Mouse (Mus musculus) embryonic fibroblast, embryonic 13.5 days (primary cell): ENCODE measurements around the gene Rhox3c. TPM values are rescaled to one million over a fixed set of nuclear protein-coding genes. Genes with fewer than 3 reads are reported as not detected.
"Not testable (repeated sequence)": the region's sequence is repeated elsewhere in the genome, so short reads cannot be mapped to it uniquely, and the experiment has no call there.

Experiments
- H3K27ac ChIP-seq: 2 replicates; pipeline ENCODE4 v1.5.1; 2012; ENCODE audit warnings: low read length, control low read depth, inconsistent platforms; ENCODE audit not compliant: insufficient read depth
- H3K4me1 ChIP-seq: 2 replicates; pipeline ENCODE4 v1.6.1; 2011; ENCODE audit warnings: low read length; ENCODE audit not compliant: control insufficient read depth, insufficient read depth
- H3K4me3 ChIP-seq: 2 replicates; pipeline ENCODE4 v1.5.1; 2011; ENCODE audit warnings: mild to moderate bottlenecking, control low read depth, low read length; ENCODE audit not compliant: insufficient read depth
- polyA plus RNA-seq: library from polyadenylated mRNA; stranded (reverse); fragments of >200 nt; gene quantifications from 2 replicates; pipeline ENCODE4 v1.2.4, GENCODE M21; 2011; ENCODE audit warnings: low read depth; ENCODE audit not compliant: missing spikeins, insufficient read length

The Rhox3c gene
- not detected in 2 replicates for polyA plus RNA-seq

DNA sequence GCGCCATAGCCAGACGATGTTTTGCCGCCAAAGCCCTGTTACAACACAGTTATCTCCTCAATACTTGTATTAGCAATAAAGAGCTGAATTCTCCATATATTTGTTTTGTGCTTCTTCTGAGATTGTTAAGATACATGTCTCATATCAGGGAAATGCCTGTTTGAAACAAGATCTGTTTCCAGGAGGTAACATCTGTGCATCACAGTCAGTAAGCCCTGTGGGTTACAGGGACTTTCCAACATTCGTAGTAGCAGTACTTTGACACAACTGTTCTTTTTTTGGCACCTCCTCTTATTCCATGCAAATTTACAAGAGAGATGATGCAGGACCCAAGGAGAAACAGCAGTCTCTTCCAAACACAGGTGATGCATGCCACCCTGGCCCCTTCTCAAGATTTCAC, at the start of gene Rhox3c:
Gene Rhox3c (plus strand): TSS at position 301 of the 400 bp plus-strand sequence.
- H3K4me1 ChIP-seq, H3K27ac ChIP-seq, H3K4me3 ChIP-seq: not testable (repeated sequence)

GRCm38 (mm10) chrX:37411767-37412166, 46.6 kb upstream of the Rhox3c start, which contains the start of gene Rhox2b:
Gene Rhox2b (plus strand): TSS chrX:37412067.
- H3K27ac ChIP-seq, H3K4me1 ChIP-seq: not testable (repeated sequence)

DNA sequence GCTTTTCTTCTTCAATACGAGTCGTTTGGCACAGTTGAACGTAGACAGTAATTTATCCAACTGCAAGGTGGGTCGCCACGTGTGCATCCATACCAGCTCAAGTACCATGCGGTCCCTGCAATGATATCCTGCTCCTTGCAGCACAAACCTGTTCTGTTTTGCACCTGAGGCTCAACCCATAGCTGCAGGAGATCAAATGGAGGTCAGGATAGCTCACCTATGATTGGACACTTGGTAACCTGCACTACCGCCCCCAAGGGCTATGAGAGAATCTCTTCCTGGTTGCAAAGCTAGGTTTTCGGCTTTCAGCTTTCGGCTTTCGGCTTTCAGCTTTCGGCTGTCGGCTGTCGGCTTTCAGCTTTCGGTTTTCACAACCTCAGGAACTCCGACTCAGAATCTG, 26.2 kb upstream of the Rhox3c start, which contains the start of gene Rhox4b:
Gene Rhox4b (plus strand): TSS at position 301 of the 400 bp plus-strand sequence.
- not testable (repeated sequence) for H3K4me3 ChIP-seq, H3K27ac ChIP-seq, H3K4me1 ChIP-seq

More at GRCm38 (mm10) chrX:37411767-37412166, 46.6 kb upstream of the Rhox3c start, which contains the start of gene Rhox2b:
- not testable (repeated sequence) for H3K4me3 ChIP-seq

- H3K27ac ChIP-seq, H3K4me3 ChIP-seq, H3K4me1 ChIP-seq: not testable (repeated sequence)
Observed at GRCm38 (mm10) chrX:37453380-37453779, 5.0 kb upstream of the Rhox3c start, which contains the start of gene Rhox2c. Gene Rhox2c (plus strand): TSS chrX:37453680.

- not testable (repeated sequence) for H3K4me1 ChIP-seq, H3K4me3 ChIP-seq, H3K27ac ChIP-seq
Observed at GRCm38 (mm10) chrX:37480037-37480436, 21.7 kb downstream of the Rhox3c start, which contains the start of gene Rhox4c. Gene Rhox4c (plus strand): TSS chrX:37480337.

- not testable (repeated sequence) for H3K4me3 ChIP-seq, H3K4me1 ChIP-seq, H3K27ac ChIP-seq
Observed at GRCm38 (mm10) chrX:37514059-37514458, 55.7 kb downstream of the Rhox3c start, which contains the start of gene Rhox4d. Gene Rhox4d (plus strand): TSS chrX:37514359.

Other genes starting within 250 kb of the Rhox3c start
- not detected in 2 replicates for gene Gm9, start 247.5 kb upstream of the Rhox3c start, polyA plus RNA-seq
- gene Rhox1, start 236.3 kb upstream of the Rhox3c start, polyA plus RNA-seq, result not detected in 2 replicates
- not detected in 2 replicates for gene Rhox2a, start 213.6 kb upstream of the Rhox3c start, polyA plus RNA-seq
- gene Rhox3a, start 208.7 kb upstream of the Rhox3c start, polyA plus RNA-seq, result not detected in 2 replicates
- not detected in 2 replicates for gene Rhox4a, start 193.2 kb upstream of the Rhox3c start, polyA plus RNA-seq
- not detected in 2 replicates for gene Rhox3a2, start 78.6 kb upstream of the Rhox3c start, polyA plus RNA-seq
- gene Rhox4a2, start 67.7 kb upstream of the Rhox3c start, polyA plus RNA-seq, result not detected in 2 replicates
- not detected in 2 replicates for gene Rhox2b, start 46.5 kb upstream of the Rhox3c start, polyA plus RNA-seq
- not detected in 2 replicates for gene Rhox4b, start 26.1 kb upstream of the Rhox3c start, polyA plus RNA-seq
- gene Rhox2c, start 4.9 kb upstream of the Rhox3c start, polyA plus RNA-seq, result not detected in 2 replicates
- not detected in 2 replicates for gene Rhox4c, start 21.8 kb downstream of the Rhox3c start, polyA plus RNA-seq
- gene Rhox2d, start 34.8 kb downstream of the Rhox3c start, polyA plus RNA-seq, result not detected in 2 replicates
- not detected in 2 replicates for gene Rhox4d, start 55.8 kb downstream of the Rhox3c start, polyA plus RNA-seq
- not detected in 2 replicates for gene Rhox2e, start 71.9 kb downstream of the Rhox3c start, polyA plus RNA-seq
- gene Rhox3e, start 83.4 kb downstream of the Rhox3c start, polyA plus RNA-seq, result not detected in 2 replicates
- gene Rhox4e, start 98.8 kb downstream of the Rhox3c start, polyA plus RNA-seq, result not detected in 2 replicates
- gene Rhox2f, start 112.8 kb downstream of the Rhox3c start, polyA plus RNA-seq, result not detected in 2 replicates
- not detected in 2 replicates for gene Rhox3f, start 122.4 kb downstream of the Rhox3c start, polyA plus RNA-seq
- not detected in 2 replicates for gene Rhox4f, start 149.1 kb downstream of the Rhox3c start, polyA plus RNA-seq
- gene Rhox3g, start 170.0 kb downstream of the Rhox3c start, polyA plus RNA-seq, result not detected in 2 replicates
- not detected in 2 replicates for gene Rhox2g, start 184.9 kb downstream of the Rhox3c start, polyA plus RNA-seq
- gene Rhox4g, start 192.7 kb downstream of the Rhox3c start, polyA plus RNA-seq, result not detected in 2 replicates
- not detected in 2 replicates for gene Rhox3h, start 210.2 kb downstream of the Rhox3c start, polyA plus RNA-seq
- not detected in 2 replicates for gene Rhox2h, start 214.7 kb downstream of the Rhox3c start, polyA plus RNA-seq